Mouse (Mus musculus): ENCODE results near the gene Upk3a. TPM values are rescaled to one million over a fixed set of nuclear protein-coding genes. Genes with fewer than 3 reads are reported as not detected.

Upk3a gene
- polyA plus RNA-seq, 1 experiment from 2014 or later = 2.2 TPM

- no peak for TF ChIP-seq CTCF (IDR thresholded peaks at IDR 0.05; ENCODE audit: low read depth)
- Histone ChIP-seq H3K36me3 (ENCODE audit: control insufficient read depth, insufficient read depth) (0 out of 2 replicates have a peak, but pooled peaks cover 4% of the 10 kb centered on the region), H3K4me2 (replicated peaks; ENCODE audit: low read depth) (peak within 1 kb of the TSS; percentile 85), H3K4me1 (replicated peaks; ENCODE audit: control insufficient read depth, insufficient read depth, low read length) (0 out of 2 replicates have a peak, but pooled peaks cover 3% of the 10 kb centered on the region), H3K9ac (ENCODE audit: low read depth, low read length) (peak within 1 kb of the TSS; percentile 83), H3K27me3 (replicated peaks; ENCODE audit: control insufficient read depth, insufficient read depth, low read length) (no peaks in the 10 kb centered on the region), H3K9me3 (ENCODE audit: control insufficient read depth) (no peaks in the 10 kb centered on the region), H3K27ac (ENCODE audit: low read depth, low read length) (peak within 1 kb of the TSS; percentile 90), H3K4me3 (ENCODE audit: low read depth, low read length) (peak within 1 kb of the TSS; percentile 78)
- WGBS = 2% methylated on average over 55 of the region's 59 CpGs
- peak; percentile 86 for ATAC-seq
Observed at GRCm38 (mm10) chr15:84987874-84988825, 28.8 kb upstream of the Upk3a start, which contains the start of gene 5031439G07Rik. Gene 5031439G07Rik (minus strand): TSS chr15:84988551.

DNA sequence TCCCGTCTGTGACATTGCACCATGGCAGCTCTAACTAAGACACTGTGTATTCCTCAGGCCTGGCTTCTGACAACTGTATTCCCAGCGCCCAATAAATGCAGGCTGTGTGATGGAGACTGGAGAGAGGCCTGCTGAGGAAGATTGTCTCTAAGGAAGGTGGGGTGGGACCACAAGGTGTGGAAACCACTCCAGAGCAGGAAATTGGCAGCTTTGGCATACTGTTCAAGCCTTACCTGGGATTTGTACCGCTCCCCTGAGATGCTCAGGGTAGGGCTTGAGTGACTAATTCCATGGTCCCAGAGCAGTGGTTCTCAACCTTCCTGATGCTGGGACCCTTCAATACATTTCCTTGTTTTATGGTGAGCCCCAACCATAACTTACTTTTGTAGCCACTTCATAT is 27.8 kb upstream of the Upk3a start:
- H3K27ac ChIP-seq (ENCODE audit: low read depth, low read length) = no peak overlapping the region
- TF ChIP-seq CTCF (IDR thresholded peaks at IDR 0.05; ENCODE audit: low read depth) = no peak
- H3K27me3 ChIP-seq (replicated peaks; ENCODE audit: control insufficient read depth, insufficient read depth, low read length) = no peaks in the 10 kb centered on the region
- no peak overlapping the region for H3K9ac ChIP-seq (ENCODE audit: low read depth, low read length)
- no peaks in the 10 kb centered on the region for H3K36me3 ChIP-seq (ENCODE audit: control insufficient read depth, insufficient read depth)
- no peak for ATAC-seq
- H3K4me1 ChIP-seq (replicated peaks; ENCODE audit: control insufficient read depth, insufficient read depth, low read length) = 0 out of 2 replicates have a peak, but pooled peaks cover 3% of the 10 kb centered on the region
- H3K4me3 ChIP-seq (ENCODE audit: low read depth, low read length) = no peak overlapping the region
- H3K4me2 ChIP-seq (replicated peaks; ENCODE audit: low read depth) = no peak overlapping the region
- no peaks in the 10 kb centered on the region for H3K9me3 ChIP-seq (ENCODE audit: control insufficient read depth)
- WGBS = 82% methylated on average over 3 of the region's 3 CpGs

GRCm38 (mm10) chr15:84989771-84990170 is 27.2 kb upstream of the Upk3a start:
- 81% methylated on average over 7 of the region's 7 CpGs for WGBS
- ATAC-seq = no peak

DNA sequence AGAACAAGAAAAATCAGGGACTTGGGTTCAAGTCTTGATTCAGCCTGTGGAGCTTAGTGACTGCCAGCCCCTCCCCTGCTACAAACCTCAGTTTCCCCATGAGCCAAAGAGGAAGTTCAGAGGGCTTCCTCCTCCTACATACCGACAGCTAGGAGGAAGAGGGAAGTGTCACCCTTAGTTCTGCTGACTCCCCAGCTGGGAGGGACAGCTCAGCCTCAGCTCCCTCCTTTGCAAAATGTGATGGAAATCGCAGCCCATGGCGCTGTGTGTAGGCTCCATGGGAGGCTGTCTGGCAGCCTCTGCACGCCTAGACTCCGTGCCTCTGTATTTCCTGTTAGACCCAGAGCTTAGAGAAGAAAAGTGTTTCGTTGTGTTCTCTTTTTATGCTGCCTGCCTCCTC is 22.4 kb upstream of the Upk3a start:
- Histone ChIP-seq H3K9me3 (ENCODE audit: control insufficient read depth) (no peaks in the 10 kb centered on the region), H3K9ac (ENCODE audit: low read depth, low read length) (no peak overlapping the region), H3K36me3 (ENCODE audit: control insufficient read depth, insufficient read depth) (no peaks in the 10 kb centered on the region), H3K4me1 (replicated peaks; ENCODE audit: control insufficient read depth, insufficient read depth, low read length) (no peaks in the 10 kb centered on the region), H3K4me3 (ENCODE audit: low read depth, low read length) (no peak overlapping the region), H3K4me2 (replicated peaks; ENCODE audit: low read depth) (no peak overlapping the region), H3K27ac (ENCODE audit: low read depth, low read length) (peak overlapping the region; percentile 7; the same call in 1 of the 2 replicates), H3K27me3 (replicated peaks; ENCODE audit: control insufficient read depth, insufficient read depth, low read length) (no peaks in the 10 kb centered on the region)
- WGBS = 36% methylated on average over 6 of the region's 6 CpGs
- TF ChIP-seq CTCF (IDR thresholded peaks at IDR 0.05; ENCODE audit: low read depth) = no peak
- ATAC-seq = no peak

More at GRCm38 (mm10) chr15:84989771-84990170, 27.2 kb upstream of the Upk3a start:
- H3K9ac ChIP-seq (ENCODE audit: low read depth, low read length) = no peak overlapping the region
- H3K4me2 ChIP-seq (replicated peaks; ENCODE audit: low read depth) = no peak overlapping the region
- H3K4me3 ChIP-seq (ENCODE audit: low read depth, low read length) = no peak overlapping the region
- no peak overlapping the region for H3K27ac ChIP-seq (ENCODE audit: low read depth, low read length)
- no peaks in the 10 kb centered on the region for H3K36me3 ChIP-seq (ENCODE audit: control insufficient read depth, insufficient read depth)
- TF ChIP-seq CTCF (IDR thresholded peaks at IDR 0.05; ENCODE audit: low read depth) = no peak
- no peaks in the 10 kb centered on the region for H3K27me3 ChIP-seq (replicated peaks; ENCODE audit: control insufficient read depth, insufficient read depth, low read length)
- H3K4me1 ChIP-seq (replicated peaks; ENCODE audit: control insufficient read depth, insufficient read depth, low read length) = 0 out of 2 replicates have a peak, but pooled peaks cover 3% of the 10 kb centered on the region
- no peaks in the 10 kb centered on the region for H3K9me3 ChIP-seq (ENCODE audit: control insufficient read depth)

- H3K27me3 ChIP-seq (replicated peaks; ENCODE audit: control insufficient read depth, insufficient read depth, low read length) = no peaks in the 10 kb centered on the region
- 54% methylated on average over 6 of the region's 6 CpGs for WGBS
- H3K4me1 ChIP-seq (replicated peaks; ENCODE audit: control insufficient read depth, insufficient read depth, low read length) = no peaks in the 10 kb centered on the region
- H3K9ac ChIP-seq (ENCODE audit: low read depth, low read length) = no peak overlapping the region
- TF ChIP-seq CTCF (IDR thresholded peaks at IDR 0.05; ENCODE audit: low read depth) = no peak
- H3K4me2 ChIP-seq (replicated peaks; ENCODE audit: low read depth) = no peak overlapping the region
- peak overlapping the region; percentile 7; the same call in 1 of the 2 replicates for H3K27ac ChIP-seq (ENCODE audit: low read depth, low read length)
- H3K9me3 ChIP-seq (ENCODE audit: control insufficient read depth) = no peaks in the 10 kb centered on the region
- no peak for ATAC-seq
- H3K36me3 ChIP-seq (ENCODE audit: control insufficient read depth, insufficient read depth) = no peaks in the 10 kb centered on the region
- H3K4me3 ChIP-seq (ENCODE audit: low read depth, low read length) = no peak overlapping the region
Observed at GRCm38 (mm10) chr15:84995041-84995440, 21.9 kb upstream of the Upk3a start.

DNA sequence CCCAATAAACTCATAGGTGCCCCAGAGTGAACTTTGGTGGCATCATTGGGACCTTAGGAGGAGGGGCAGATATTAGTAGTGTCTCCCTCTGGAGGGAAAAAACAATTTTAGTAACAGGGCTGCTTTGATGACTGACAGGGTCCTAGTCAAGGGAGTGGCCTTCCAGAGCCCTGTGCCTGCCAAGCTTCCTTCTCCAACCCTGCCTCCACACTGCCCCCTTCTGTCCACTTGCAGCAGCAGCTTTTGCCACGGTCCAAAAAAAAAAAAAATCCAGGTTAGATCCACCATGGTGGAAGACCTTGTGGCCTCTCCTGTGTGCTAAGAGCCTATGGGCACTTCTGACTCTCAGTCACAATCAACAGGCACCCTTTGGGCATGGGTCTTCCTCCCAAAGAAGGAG is 21.0 kb upstream of the Upk3a start:
- Histone ChIP-seq H3K36me3 (ENCODE audit: control insufficient read depth, insufficient read depth) (no peaks in the 10 kb centered on the region), H3K27me3 (replicated peaks; ENCODE audit: control insufficient read depth, insufficient read depth, low read length) (no peaks in the 10 kb centered on the region), H3K4me3 (ENCODE audit: low read depth, low read length) (no peak overlapping the region), H3K4me2 (replicated peaks; ENCODE audit: low read depth) (no peak overlapping the region), H3K9me3 (ENCODE audit: control insufficient read depth) (no peaks in the 10 kb centered on the region), H3K27ac (ENCODE audit: low read depth, low read length) (no peak overlapping the region), H3K4me1 (replicated peaks; ENCODE audit: control insufficient read depth, insufficient read depth, low read length) (no peaks in the 10 kb centered on the region), H3K9ac (ENCODE audit: low read depth, low read length) (no peak overlapping the region)
- no peak for ATAC-seq
- WGBS = 18% methylated on average over 1 of the region's 1 CpGs
- TF ChIP-seq CTCF (IDR thresholded peaks at IDR 0.05; ENCODE audit: low read depth) = peak; percentile 82
